Mouse (Mus musculus): ENCODE data around the gene Gli1. TPM values are rescaled to one million over a fixed set of nuclear protein-coding genes. Genes with fewer than 3 reads are reported as not detected.

Gene Gli1
- total RNA-seq, 4 experiments from 2014 or later, result 2.7 to 4.0 (median 3.7) TPM

Other genes starting within 250 kb of the Gli1 start
- gene Os9, start 220.8 kb downstream of the Gli1 start, total RNA-seq (2022), result 100 to 1,000 TPM in 2 of 4 experiments, 10 to 100 TPM in 2; 98.1 to 120 (median 109) TPM
- 100 to 1,000 TPM; 113 to 123 (median 113) TPM for gene B4galnt1, start 176.7 kb downstream of the Gli1 start, total RNA-seq (2022)
- 10 to 100 TPM; 12.2 to 17.5 (median 14.4) TPM for gene Slc26a10, start 161.3 kb downstream of the Gli1 start, total RNA-seq (2022)
- gene Arhgef25, start 151.9 kb downstream of the Gli1 start, total RNA-seq (2022), result 100 to 1,000 TPM; 310 to 386 (median 350) TPM
- 100 to 1,000 TPM; 214 to 267 (median 229) TPM for gene Dtx3, start 146.2 kb downstream of the Gli1 start, total RNA-seq (2022)
- 100 to 1,000 TPM in 1 of 4 experiments, 10 to 100 TPM in 3; 95.0 to 107 (median 98.9) TPM for gene Pip4k2c, start 130.4 kb downstream of the Gli1 start, total RNA-seq (2022)
- 100 to 1,000 TPM; 807 to 850 (median 831) TPM for gene Kif5a, start 78.6 kb downstream of the Gli1 start, total RNA-seq (2022)
- 100 to 1,000 TPM; 260 to 271 (median 262) TPM for gene Dctn2, start 75.6 kb downstream of the Gli1 start, total RNA-seq (2022)
- gene Mbd6, start 53.0 kb downstream of the Gli1 start, total RNA-seq (2022), result 10 to 100 TPM; 56.3 to 61.6 (median 56.8) TPM
- gene Mars, start 30.2 kb downstream of the Gli1 start, total RNA-seq (2022), result 10 to 100 TPM; 56.7 to 65.8 (median 63.9) TPM
- 1 to 10 TPM in 3 of 4 experiments, under 1 TPM in 1; 0.60 to 4.6 (median 2.2) TPM for gene Arhgap9, start 20.0 kb downstream of the Gli1 start, total RNA-seq (2022)
- gene Inhbe, start 12.4 kb upstream of the Gli1 start, total RNA-seq (2022), result not detected
- not detected for gene Inhbc, start 28.5 kb upstream of the Gli1 start, total RNA-seq (2022)
- gene R3hdm2, start 38.4 kb upstream of the Gli1 start, total RNA-seq (2022), result 100 to 1,000 TPM; 159 to 182 (median 176) TPM
- 1 to 10 TPM; 2.1 to 3.5 (median 2.8) TPM for gene Stac3, start 159.7 kb upstream of the Gli1 start, total RNA-seq (2022)
- gene Ndufa4l2, start 173.0 kb upstream of the Gli1 start, total RNA-seq (2022), result 1 to 10 TPM; 2.9 to 4.4 (median 3.6) TPM
- gene Shmt2, start 180.5 kb upstream of the Gli1 start, total RNA-seq (2022), result 10 to 100 TPM; 21.7 to 31.3 (median 29.1) TPM
- 1 to 10 TPM; 1.9 to 2.7 (median 2.3) TPM for gene Nxph4, start 192.6 kb upstream of the Gli1 start, total RNA-seq (2022)